Mouse (Mus musculus): ENCODE data around the gene Stpg3. TPM values are rescaled to one million over a fixed set of nuclear protein-coding genes. Genes with fewer than 3 reads are reported as not detected.

The Stpg3 gene
- polyA plus RNA-seq, 1 experiment, result not detected

- Histone ChIP-seq H3K79me2 (ENCODE audit: control insufficient read depth, insufficient read depth) (no peaks in the 10 kb centered on the region), H3K36me3 (ENCODE audit: control insufficient read depth, insufficient read depth) (no peaks in the 10 kb centered on the region), H3K27me3 (ENCODE audit: control insufficient read depth, insufficient read depth, insufficient read length) (peaks cover 34% of the 10 kb centered on the region), H3ac (ENCODE audit: control insufficient read depth, insufficient read length, low read depth) (no peak overlapping the region), H3K79me3 (ENCODE audit: low read depth) (no peaks in the 10 kb centered on the region), H3K4me3 (ENCODE audit: insufficient read depth, poor library complexity, severe bottlenecking) (no peak overlapping the region)
- no peak for TF ChIP-seq MYOD1 (IDR thresholded peaks at IDR 0.05; ENCODE audit: control insufficient read depth, insufficient read length, low read depth)
- TF ChIP-seq CTCF (IDR thresholded peaks at IDR 0.05; ENCODE audit: control insufficient read depth, insufficient read depth, insufficient read length), result no peak
- no peak for TF ChIP-seq USF1 (IDR thresholded peaks at IDR 0.05; ENCODE audit: low read depth)
- no peak for TF ChIP-seq MAX (IDR thresholded peaks at IDR 0.05)
- TF ChIP-seq CEBPB (IDR thresholded peaks at IDR 0.05; ENCODE audit: low read depth), result no peak
- no peak for TF ChIP-seq MYOG (IDR thresholded peaks at IDR 0.05; ENCODE audit: control insufficient read depth, extremely low read depth, insufficient read length)
- no peak for TF ChIP-seq FOSL1 (IDR thresholded peaks at IDR 0.05; ENCODE audit: insufficient read depth, low read length, poor library complexity, severe bottlenecking)
These were observed 25.3 kb upstream of the Stpg3 start for GRCm38 (mm10) chr2:25239766-25240165.

GRCm38 (mm10) chr2:25238106-25238505 lies 23.7 kb upstream of the Stpg3 start:
- TF ChIP-seq CTCF (IDR thresholded peaks at IDR 0.05; ENCODE audit: control insufficient read depth, insufficient read depth, insufficient read length) (no peak), MYOD1 (IDR thresholded peaks at IDR 0.05; ENCODE audit: control insufficient read depth, insufficient read length, low read depth) (no peak), CEBPB (IDR thresholded peaks at IDR 0.05; ENCODE audit: low read depth) (no peak), MAX (IDR thresholded peaks at IDR 0.05) (no peak), MYOG (IDR thresholded peaks at IDR 0.05; ENCODE audit: control insufficient read depth, extremely low read depth, insufficient read length) (no peak), USF1 (IDR thresholded peaks at IDR 0.05; ENCODE audit: low read depth) (no peak), FOSL1 (IDR thresholded peaks at IDR 0.05; ENCODE audit: insufficient read depth, low read length, poor library complexity, severe bottlenecking) (no peak)
- Histone ChIP-seq H3K36me3 (ENCODE audit: control insufficient read depth, insufficient read depth) (no peaks in the 10 kb centered on the region), H3K4me3 (ENCODE audit: insufficient read depth, poor library complexity, severe bottlenecking) (no peak overlapping the region), H3ac (ENCODE audit: control insufficient read depth, insufficient read length, low read depth) (no peak overlapping the region), H3K27me3 (ENCODE audit: control insufficient read depth, insufficient read depth, insufficient read length) (peaks cover 41% of the 10 kb centered on the region), H3K79me2 (ENCODE audit: control insufficient read depth, insufficient read depth) (no peaks in the 10 kb centered on the region), H3K79me3 (ENCODE audit: low read depth) (no peaks in the 10 kb centered on the region)

GRCm38 (mm10) chr2:25237522-25237921 lies 23.1 kb upstream of the Stpg3 start:
- H3K27me3 ChIP-seq (ENCODE audit: control insufficient read depth, insufficient read depth, insufficient read length), result peaks cover 42% of the 10 kb centered on the region
- no peak for TF ChIP-seq CTCF (IDR thresholded peaks at IDR 0.05; ENCODE audit: control insufficient read depth, insufficient read depth, insufficient read length)
- TF ChIP-seq MAX (IDR thresholded peaks at IDR 0.05), result no peak
- TF ChIP-seq MYOD1 (IDR thresholded peaks at IDR 0.05; ENCODE audit: control insufficient read depth, insufficient read length, low read depth), result no peak
- TF ChIP-seq MYOG (IDR thresholded peaks at IDR 0.05; ENCODE audit: control insufficient read depth, extremely low read depth, insufficient read length), result no peak
- TF ChIP-seq USF1 (IDR thresholded peaks at IDR 0.05; ENCODE audit: low read depth), result no peak
- no peak for TF ChIP-seq CEBPB (IDR thresholded peaks at IDR 0.05; ENCODE audit: low read depth)
- TF ChIP-seq FOSL1 (IDR thresholded peaks at IDR 0.05; ENCODE audit: insufficient read depth, low read length, poor library complexity, severe bottlenecking), result no peak

GRCm38 (mm10) chr2:25236614-25237013 lies 22.2 kb upstream of the Stpg3 start, which contains the start of gene Rnf224:
Gene Rnf224, minus strand, starts transcription at chr2:25236787.
- Histone ChIP-seq H3K79me2 (ENCODE audit: control insufficient read depth, insufficient read depth) (no peaks in the 10 kb centered on the region), H3K4me3 (ENCODE audit: insufficient read depth, poor library complexity, severe bottlenecking) (no peak within 1 kb of the TSS), H3ac (ENCODE audit: control insufficient read depth, insufficient read length, low read depth) (no peak within 1 kb of the TSS), H3K27me3 (ENCODE audit: control insufficient read depth, insufficient read depth, insufficient read length) (peaks cover 42% of the 10 kb centered on the region), H3K79me3 (ENCODE audit: low read depth) (no peaks in the 10 kb centered on the region), H3K36me3 (ENCODE audit: control insufficient read depth, insufficient read depth) (no peaks in the 10 kb centered on the region)
- TF ChIP-seq FOSL1 (IDR thresholded peaks at IDR 0.05; ENCODE audit: insufficient read depth, low read length, poor library complexity, severe bottlenecking), result no peak
- TF ChIP-seq USF1 (IDR thresholded peaks at IDR 0.05; ENCODE audit: low read depth), result no peak
- TF ChIP-seq CTCF (IDR thresholded peaks at IDR 0.05; ENCODE audit: control insufficient read depth, insufficient read depth, insufficient read length), result no peak
- no peak for TF ChIP-seq MAX (IDR thresholded peaks at IDR 0.05)
- TF ChIP-seq CEBPB (IDR thresholded peaks at IDR 0.05; ENCODE audit: low read depth), result no peak
- TF ChIP-seq MYOD1 (IDR thresholded peaks at IDR 0.05; ENCODE audit: control insufficient read depth, insufficient read length, low read depth), result no peak

More at GRCm38 (mm10) chr2:25237522-25237921, 23.1 kb upstream of the Stpg3 start:
- Histone ChIP-seq H3K4me3 (ENCODE audit: insufficient read depth, poor library complexity, severe bottlenecking) (no peak overlapping the region), H3K79me2 (ENCODE audit: control insufficient read depth, insufficient read depth) (no peaks in the 10 kb centered on the region), H3K36me3 (ENCODE audit: control insufficient read depth, insufficient read depth) (no peaks in the 10 kb centered on the region), H3K79me3 (ENCODE audit: low read depth) (no peaks in the 10 kb centered on the region), H3ac (ENCODE audit: control insufficient read depth, insufficient read length, low read depth) (no peak overlapping the region)

GRCm38 (mm10) chr2:25234551-25235220 lies 20.2 kb upstream of the Stpg3 start:
- H3ac ChIP-seq (ENCODE audit: control insufficient read depth, insufficient read length, low read depth), result no peak overlapping the region
- TF ChIP-seq FOSL1 (IDR thresholded peaks at IDR 0.05; ENCODE audit: insufficient read depth, low read length, poor library complexity, severe bottlenecking) (no peak), CEBPB (IDR thresholded peaks at IDR 0.05; ENCODE audit: low read depth) (no peak), MAX (IDR thresholded peaks at IDR 0.05) (no peak), MYOD1 (IDR thresholded peaks at IDR 0.05; ENCODE audit: control insufficient read depth, insufficient read length, low read depth) (no peak), USF1 (IDR thresholded peaks at IDR 0.05; ENCODE audit: low read depth) (no peak), MYOG (IDR thresholded peaks at IDR 0.05; ENCODE audit: control insufficient read depth, extremely low read depth, insufficient read length) (no peak), CTCF (IDR thresholded peaks at IDR 0.05; ENCODE audit: control insufficient read depth, insufficient read depth, insufficient read length) (no peak)
- H3K4me3 ChIP-seq (ENCODE audit: insufficient read depth, poor library complexity, severe bottlenecking), result no peak overlapping the region
- H3K27me3 ChIP-seq (ENCODE audit: control insufficient read depth, insufficient read depth, insufficient read length), result peaks cover 56% of the 10 kb centered on the region
- no peaks in the 10 kb centered on the region for H3K79me3 ChIP-seq (ENCODE audit: low read depth)
- H3K36me3 ChIP-seq (ENCODE audit: control insufficient read depth, insufficient read depth), result no peaks in the 10 kb centered on the region
- no peaks in the 10 kb centered on the region for H3K79me2 ChIP-seq (ENCODE audit: control insufficient read depth, insufficient read depth)

All from C2C12 (cell line).